Mouse (Mus musculus) left cerebral cortex, adult 8-10 months (tissue): ENCODE measurements around the gene Slc34a2. TPM values are rescaled to one million over a fixed set of nuclear protein-coding genes. Genes with fewer than 3 reads are reported as not detected.

Experiments used
- DNase-seq, 2 experiments: peaks; one replicate each; pipeline ENCODE4 v3.0.0; 2022; ENCODE audit warnings: low spot score in 2 of 2
- total RNA-seq, 4 experiments: library from RNA; stranded (reverse); gene quantifications; 2 replicates each; pipeline ENCODE4 v1.2.4; 2022

Gene Slc34a2
- total RNA-seq, 4 experiments from 2014 or later = 0.11 TPM; not detected in 3

DNA sequence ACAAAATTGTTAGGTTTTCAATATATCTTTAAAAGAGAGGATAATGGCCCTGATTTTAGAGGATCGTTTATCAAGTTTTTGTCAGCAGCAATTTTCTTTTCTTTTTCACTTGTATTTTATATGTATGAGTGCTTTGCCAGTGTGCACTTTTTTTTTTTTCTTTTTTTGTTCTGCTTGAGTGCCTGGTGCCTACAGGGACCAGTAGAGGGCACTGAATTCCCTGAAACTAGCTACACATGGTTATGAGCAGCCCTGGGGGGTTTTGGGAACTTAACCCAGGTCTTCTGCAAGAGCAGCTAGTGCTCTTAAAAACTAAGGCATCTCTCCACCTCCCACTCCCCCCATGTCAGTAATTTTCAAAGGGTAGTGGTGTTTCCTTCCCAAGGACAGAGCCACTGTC is 70.8 kb downstream of the Slc34a2 start:
- no peak for DNase-seq

DNA sequence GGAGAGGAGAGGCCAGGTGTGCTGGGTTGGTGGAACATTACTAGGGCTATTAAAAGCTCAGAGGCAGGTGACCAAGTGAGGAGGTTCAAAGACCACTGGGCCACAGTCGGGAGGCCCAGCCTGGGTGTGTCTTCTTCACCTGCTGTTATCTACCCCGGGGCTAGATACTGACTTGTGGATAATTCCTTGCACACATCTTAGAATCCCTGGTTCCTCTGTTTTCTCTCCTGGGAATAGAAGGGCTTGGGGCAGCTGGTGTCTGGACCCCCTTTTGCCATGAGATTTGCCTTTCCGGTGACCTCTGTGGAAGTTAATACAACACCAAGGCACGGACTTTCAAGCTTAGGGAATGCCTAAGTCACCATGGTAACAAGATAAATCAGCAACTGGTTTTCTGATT is 72.3 kb downstream of the Slc34a2 start:
- DNase-seq = no peak

DNA sequence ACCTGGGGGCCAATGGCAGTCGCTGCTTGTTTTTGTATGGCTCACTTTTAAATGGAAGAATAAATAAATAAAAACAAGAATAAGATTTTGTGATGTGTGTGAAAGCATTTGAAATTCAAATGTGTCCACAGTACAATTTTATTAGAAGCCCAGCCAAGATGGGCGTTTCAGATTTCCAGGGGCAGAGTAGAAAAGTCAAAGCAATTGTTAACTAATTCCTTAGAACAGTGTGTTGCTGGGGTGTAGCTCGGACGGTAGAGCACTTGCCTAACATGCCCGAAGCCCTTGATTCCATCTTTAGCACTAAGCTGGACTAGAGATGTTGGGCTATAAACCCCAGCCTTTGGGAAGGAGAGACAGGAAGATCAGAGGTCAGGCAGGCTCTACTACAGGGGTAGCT is 73.2 kb downstream of the Slc34a2 start:
- no peak for DNase-seq

DNA sequence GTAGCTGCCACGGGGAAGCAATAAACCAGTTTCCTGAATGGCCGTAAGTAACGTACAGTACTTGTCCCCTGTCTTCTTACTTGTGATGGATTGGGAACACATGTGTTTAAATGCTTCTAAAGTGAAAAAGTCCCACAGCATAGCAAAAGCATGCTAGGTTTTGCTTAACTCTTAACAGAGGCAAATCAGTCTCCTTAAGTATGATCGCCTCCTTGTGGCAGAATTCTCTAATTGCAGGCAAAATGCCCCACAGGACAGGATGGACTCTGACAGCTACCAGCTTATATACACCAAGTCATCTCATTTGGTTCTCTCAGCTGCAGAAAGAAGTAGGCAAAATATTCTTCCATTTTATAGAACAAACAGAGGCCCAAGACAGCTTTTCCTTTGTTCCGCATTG is 75.1 kb downstream of the Slc34a2 start:
- DNase-seq = no peak

DNA sequence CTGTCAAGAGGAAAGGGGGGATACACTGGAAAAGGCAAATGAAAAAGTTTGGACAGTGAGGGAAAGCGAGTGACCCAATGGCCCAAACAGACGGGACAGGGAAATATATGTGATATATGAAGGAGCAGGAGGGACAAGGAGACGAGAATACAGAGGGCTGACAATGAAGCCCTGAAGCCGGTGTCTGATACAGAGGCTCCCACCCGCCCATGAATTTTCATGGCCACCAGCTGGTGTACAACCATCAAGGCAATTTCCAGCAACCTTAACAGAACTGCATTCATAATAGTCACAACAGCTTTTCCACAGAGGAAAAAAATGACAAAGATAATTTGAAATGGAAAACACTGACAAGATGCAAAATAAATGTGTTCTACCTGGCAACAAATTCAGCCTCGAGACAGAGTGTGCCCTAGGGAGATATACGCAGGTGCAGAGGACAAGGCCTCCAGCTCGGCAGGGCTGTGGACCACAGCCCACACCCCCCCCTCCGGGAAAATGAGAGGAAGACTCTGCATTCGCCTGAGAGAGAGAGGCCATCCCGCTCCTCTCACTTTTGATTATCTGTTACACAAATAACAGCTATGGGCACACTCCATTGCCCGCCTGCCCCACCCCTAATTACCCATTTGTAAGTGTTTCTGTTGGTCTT is 76.9 kb downstream of the Slc34a2 start:
- no peak for DNase-seq

DNA sequence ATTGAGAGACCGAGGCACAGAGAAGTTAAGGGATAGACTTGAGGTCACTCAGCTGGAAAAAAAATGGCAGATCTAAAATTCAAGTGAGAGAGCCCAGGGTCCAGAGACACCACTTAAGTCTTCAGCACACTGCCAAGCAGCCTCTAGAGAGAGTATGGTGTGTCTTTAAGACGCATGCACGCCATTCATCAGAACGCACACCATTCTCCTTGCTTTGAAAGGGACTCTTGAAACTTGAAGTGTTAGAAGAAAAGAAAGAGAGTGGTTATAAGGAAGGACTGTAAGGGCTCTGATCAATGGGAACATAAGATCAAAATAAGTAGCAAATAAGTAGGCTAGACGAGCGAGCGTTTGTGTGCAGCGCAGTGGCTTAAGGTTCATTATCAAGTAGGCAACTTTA is 80.3 kb downstream of the Slc34a2 start:
- no peak for DNase-seq

DNA sequence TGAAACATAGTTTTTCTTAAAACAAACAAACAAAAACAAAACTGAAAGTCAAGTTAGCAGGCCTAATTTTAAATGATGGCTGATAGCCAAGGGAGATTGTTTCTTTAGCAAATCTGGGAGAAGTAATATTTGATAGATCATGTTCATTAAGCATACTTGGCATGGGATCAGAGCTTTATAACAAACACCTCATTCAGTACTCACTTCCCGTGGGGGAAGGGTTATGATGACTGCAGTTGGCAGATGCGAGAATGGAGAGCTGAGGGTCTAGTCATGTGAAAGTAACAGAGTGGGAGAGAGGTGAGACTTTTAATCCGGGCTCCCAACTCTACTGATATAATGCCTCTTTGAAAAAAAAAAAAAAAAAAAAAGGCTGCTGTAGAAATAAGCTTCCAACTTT is 81.8 kb downstream of the Slc34a2 start:
- DNase-seq = no peak

Other genes starting within 250 kb of the Slc34a2 start
- gene Anapc4, start 204.1 kb upstream of the Slc34a2 start, total RNA-seq = 10 to 100 TPM; 57.3 to 74.1 (median 67.4) TPM
- 10 to 100 TPM; 55.6 to 65.4 (median 56.4) TPM for gene Sel1l3, start 175.8 kb downstream of the Slc34a2 start, total RNA-seq
- 10 to 100 TPM; 38.0 to 43.3 (median 40.1) TPM for gene Smim20, start 229.0 kb downstream of the Slc34a2 start, total RNA-seq